Mouse (Mus musculus): Measurements from ENCODE around the gene Fam92b. TPM values are rescaled to one million over a fixed set of nuclear protein-coding genes. Genes with fewer than 3 reads are reported as not detected.
A peak's percentile ranks its signal among the peaks of the same experiment; 100 is the strongest.

The Fam92b gene
- polyA plus RNA-seq, 1 experiment from 2014 or later, result 0.22 TPM

DNA sequence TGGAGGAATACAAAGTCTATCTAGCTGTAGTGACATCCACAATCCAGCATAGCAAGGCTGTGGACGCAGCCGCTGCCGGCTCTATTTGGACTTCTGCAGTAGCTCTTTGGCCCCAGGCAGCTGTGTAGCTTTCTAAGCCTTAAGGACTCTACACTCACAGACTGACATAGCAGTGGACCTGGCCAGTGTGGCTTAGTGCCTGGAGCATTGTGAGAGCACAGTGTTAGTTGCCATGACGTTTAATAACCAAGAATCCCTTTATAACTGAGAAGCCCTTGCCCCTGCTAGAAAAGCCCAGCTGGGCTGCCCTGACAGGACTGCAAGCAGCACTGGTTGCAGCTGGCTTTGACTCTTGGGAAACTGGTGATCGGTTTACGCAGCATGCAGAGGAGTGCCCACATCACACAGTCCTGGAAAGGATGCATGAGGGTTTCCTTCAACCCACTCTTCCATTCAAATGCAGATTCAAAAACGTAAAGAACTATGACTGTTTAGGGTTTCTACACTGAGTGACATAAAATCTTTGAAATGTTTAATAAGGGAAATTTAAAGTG is 52.4 kb downstream of the Fam92b start:
- WGBS, result 46% methylated on average over 7 of the region's 7 CpGs
- Histone ChIP-seq H3K9me3 (ENCODE audit: low read length) (no peaks in the 10 kb centered on the region), H3K36me3 (ENCODE audit: insufficient read depth, low read length) (no peaks in the 10 kb centered on the region), H3K4me1 (ENCODE audit: insufficient read depth, low read length) (peaks cover 29% of the 10 kb centered on the region), H3K9ac (replicated peaks; ENCODE audit: low read length) (no peak overlapping the region; the same call in 1 of the 2 replicates), H3K27ac (ENCODE audit: low read length) (no peak overlapping the region), H3K27me3 (ENCODE audit: insufficient read depth, low read length) (no peaks in the 10 kb centered on the region), H3K4me2 (replicated peaks; ENCODE audit: low read depth, low read length) (no peak overlapping the region), H3K4me3 (ENCODE audit: low read length) (no peak overlapping the region)
- ATAC-seq (ENCODE audit: low FRiP score, low TSS enrichment), result no peak

DNA sequence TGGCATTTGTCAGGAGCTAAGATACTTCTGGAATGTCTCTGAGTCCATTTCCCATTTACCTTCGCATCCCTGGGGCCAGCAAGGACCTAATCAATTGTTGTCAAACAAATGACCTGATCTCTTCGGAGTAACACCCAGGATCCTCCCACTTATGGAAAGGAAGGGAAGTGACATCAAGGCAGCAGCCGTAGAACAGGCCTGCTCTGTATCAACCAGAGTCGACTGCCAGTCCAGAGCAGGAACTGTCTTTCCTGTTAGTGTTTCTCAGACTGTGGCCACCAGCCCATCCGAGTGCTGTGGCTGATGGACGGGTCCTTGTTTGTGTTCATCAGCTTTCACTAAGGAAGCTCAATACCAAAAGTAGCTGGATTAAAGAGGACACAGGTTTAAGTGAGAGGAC is 53.0 kb downstream of the Fam92b start:
- Histone ChIP-seq H3K9ac (replicated peaks; ENCODE audit: low read length) (no peak overlapping the region), H3K4me3 (ENCODE audit: low read length) (no peak overlapping the region), H3K9me3 (ENCODE audit: low read length) (no peaks in the 10 kb centered on the region), H3K27me3 (ENCODE audit: insufficient read depth, low read length) (no peaks in the 10 kb centered on the region), H3K36me3 (ENCODE audit: insufficient read depth, low read length) (no peaks in the 10 kb centered on the region), H3K4me2 (replicated peaks; ENCODE audit: low read depth, low read length) (no peak overlapping the region), H3K4me1 (ENCODE audit: insufficient read depth, low read length) (peaks cover 25% of the 10 kb centered on the region), H3K27ac (ENCODE audit: low read length) (peak overlapping the region; percentile 0; the same call in 1 of the 2 replicates)
- WGBS, result 43% methylated on average over 6 of the region's 6 CpGs
- ATAC-seq (ENCODE audit: low FRiP score, low TSS enrichment), result no peak

DNA sequence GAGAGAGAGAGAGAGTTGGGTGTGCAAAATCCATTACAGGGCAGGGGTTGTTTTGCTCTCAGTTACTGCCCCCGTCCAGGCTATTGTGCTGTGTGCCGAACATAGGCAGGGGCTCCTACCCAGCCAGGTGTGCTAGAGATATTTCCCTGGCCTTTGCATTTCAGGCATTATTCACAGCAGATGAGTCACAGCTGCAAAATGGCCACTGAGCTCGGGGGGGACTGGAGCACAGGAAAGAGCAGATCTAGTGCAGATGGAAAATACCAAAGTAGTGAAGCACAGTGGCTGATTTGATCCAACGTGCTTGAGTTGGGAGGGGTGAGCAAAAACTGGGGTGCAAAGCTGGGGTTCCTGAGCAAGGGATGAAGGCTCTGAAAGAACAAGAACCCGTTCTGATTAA is 56.3 kb downstream of the Fam92b start:
- H3K36me3 ChIP-seq (ENCODE audit: insufficient read depth, low read length), result no peaks in the 10 kb centered on the region
- WGBS, result 49% methylated on average over 5 of the region's 5 CpGs
- peaks cover 14% of the 10 kb centered on the region for H3K4me1 ChIP-seq (ENCODE audit: insufficient read depth, low read length)
- H3K9ac ChIP-seq (replicated peaks; ENCODE audit: low read length), result no peak overlapping the region
- no peak overlapping the region for H3K4me3 ChIP-seq (ENCODE audit: low read length)
- H3K4me2 ChIP-seq (replicated peaks; ENCODE audit: low read depth, low read length), result no peak overlapping the region
- H3K9me3 ChIP-seq (ENCODE audit: low read length), result no peaks in the 10 kb centered on the region
- no peak for ATAC-seq (ENCODE audit: low FRiP score, low TSS enrichment)
- no peak overlapping the region for H3K27ac ChIP-seq (ENCODE audit: low read length)
- peaks cover 2% of the 10 kb centered on the region for H3K27me3 ChIP-seq (ENCODE audit: insufficient read depth, low read length)

DNA sequence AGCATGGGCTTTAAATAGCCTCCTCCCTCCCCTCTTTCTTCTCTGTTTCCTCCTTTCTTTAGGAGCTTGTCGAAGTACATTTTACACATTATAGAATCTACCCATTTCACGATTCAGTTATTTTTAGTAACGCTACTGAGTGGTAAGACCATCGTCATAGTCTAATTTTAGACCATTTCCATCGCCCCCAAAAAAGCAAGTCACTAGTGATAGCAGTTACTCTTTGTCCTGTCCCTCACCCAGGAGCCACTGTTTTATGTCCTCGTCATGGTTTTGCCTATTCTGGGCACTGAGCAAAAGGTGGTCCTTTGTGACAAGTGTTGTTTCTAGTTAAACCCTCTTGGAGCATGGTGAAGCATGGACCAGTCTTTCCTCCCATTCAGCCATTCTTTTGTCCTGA is 57.3 kb downstream of the Fam92b start:
- H3K27me3 ChIP-seq (ENCODE audit: insufficient read depth, low read length), result peaks cover 12% of the 10 kb centered on the region
- no peak overlapping the region for H3K4me3 ChIP-seq (ENCODE audit: low read length)
- no peak overlapping the region for H3K4me2 ChIP-seq (replicated peaks; ENCODE audit: low read depth, low read length)
- H3K9me3 ChIP-seq (ENCODE audit: low read length), result no peaks in the 10 kb centered on the region
- H3K4me1 ChIP-seq (ENCODE audit: insufficient read depth, low read length), result peaks cover 7% of the 10 kb centered on the region
- no peak overlapping the region for H3K27ac ChIP-seq (ENCODE audit: low read length)
- no peaks in the 10 kb centered on the region for H3K36me3 ChIP-seq (ENCODE audit: insufficient read depth, low read length)
- ATAC-seq (ENCODE audit: low FRiP score, low TSS enrichment), result no peak
- 79% methylated on average over 6 of the region's 6 CpGs for WGBS
- no peak overlapping the region for H3K9ac ChIP-seq (replicated peaks; ENCODE audit: low read length)

DNA sequence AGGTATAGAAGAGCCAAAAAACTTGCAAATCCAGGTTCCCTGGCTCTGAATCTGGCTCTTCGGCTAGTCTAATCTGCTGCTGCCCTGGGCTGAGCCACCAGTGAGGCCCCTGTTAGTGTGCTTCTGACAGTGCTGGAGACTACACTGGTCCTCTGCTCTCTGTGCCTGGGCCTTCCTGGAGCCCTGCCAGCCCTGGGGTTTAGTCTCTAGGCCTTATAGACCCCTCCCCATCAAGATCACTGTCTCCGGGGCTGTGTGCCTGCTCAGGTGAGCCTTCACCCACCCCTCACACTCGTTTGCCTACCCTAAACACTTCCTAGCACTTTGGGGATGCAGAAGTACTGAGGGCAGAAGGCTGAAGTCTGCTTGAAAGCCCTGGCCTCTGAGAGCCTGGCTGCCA is 57.8 kb downstream of the Fam92b start:
- no peak overlapping the region for H3K4me3 ChIP-seq (ENCODE audit: low read length)
- no peaks in the 10 kb centered on the region for H3K9me3 ChIP-seq (ENCODE audit: low read length)
- H3K4me1 ChIP-seq (ENCODE audit: insufficient read depth, low read length), result peaks cover 8% of the 10 kb centered on the region; the same call in 1 of the 2 replicates
- ATAC-seq (ENCODE audit: low FRiP score, low TSS enrichment), result no peak; the same call in 1 of the 2 replicates
- no peaks in the 10 kb centered on the region for H3K36me3 ChIP-seq (ENCODE audit: insufficient read depth, low read length)
- peaks cover 17% of the 10 kb centered on the region for H3K27me3 ChIP-seq (ENCODE audit: insufficient read depth, low read length)
- 63% methylated on average over 3 of the region's 3 CpGs for WGBS
- H3K9ac ChIP-seq (replicated peaks; ENCODE audit: low read length), result no peak overlapping the region
- H3K4me2 ChIP-seq (replicated peaks; ENCODE audit: low read depth, low read length), result no peak overlapping the region
- no peak overlapping the region for H3K27ac ChIP-seq (ENCODE audit: low read length)

DNA sequence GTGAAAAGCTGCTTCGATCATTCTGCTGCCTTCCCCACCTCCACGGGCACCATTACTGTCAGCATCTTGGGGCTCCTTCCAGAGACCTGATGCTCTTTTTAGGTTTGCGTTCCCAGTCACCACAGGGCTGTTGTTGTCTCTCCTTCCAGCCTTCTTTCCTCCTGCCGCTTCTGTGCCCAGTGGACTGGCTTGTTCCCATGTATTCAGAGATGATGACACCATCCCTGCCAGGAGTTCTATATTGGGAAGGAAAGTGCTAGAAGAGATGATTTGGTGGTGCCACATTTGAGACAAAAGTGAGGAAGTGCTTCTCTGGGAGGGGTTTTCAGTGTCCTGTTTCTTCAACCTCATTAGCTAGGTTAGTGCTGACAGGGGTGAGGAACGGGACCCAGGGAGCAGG is 58.4 kb downstream of the Fam92b start:
- WGBS, result 74% methylated on average over 5 of the region's 5 CpGs
- no peak overlapping the region for H3K4me2 ChIP-seq (replicated peaks; ENCODE audit: low read depth, low read length)
- H3K9me3 ChIP-seq (ENCODE audit: low read length), result no peaks in the 10 kb centered on the region
- H3K9ac ChIP-seq (replicated peaks; ENCODE audit: low read length), result no peak overlapping the region
- no peak for ATAC-seq (ENCODE audit: low FRiP score, low TSS enrichment)
- H3K36me3 ChIP-seq (ENCODE audit: insufficient read depth, low read length), result no peaks in the 10 kb centered on the region
- peaks cover 11% of the 10 kb centered on the region; the same call in 1 of the 2 replicates for H3K4me1 ChIP-seq (ENCODE audit: insufficient read depth, low read length)
- peaks cover 17% of the 10 kb centered on the region for H3K27me3 ChIP-seq (ENCODE audit: insufficient read depth, low read length)
- H3K27ac ChIP-seq (ENCODE audit: low read length), result no peak overlapping the region
- no peak overlapping the region for H3K4me3 ChIP-seq (ENCODE audit: low read length)

DNA sequence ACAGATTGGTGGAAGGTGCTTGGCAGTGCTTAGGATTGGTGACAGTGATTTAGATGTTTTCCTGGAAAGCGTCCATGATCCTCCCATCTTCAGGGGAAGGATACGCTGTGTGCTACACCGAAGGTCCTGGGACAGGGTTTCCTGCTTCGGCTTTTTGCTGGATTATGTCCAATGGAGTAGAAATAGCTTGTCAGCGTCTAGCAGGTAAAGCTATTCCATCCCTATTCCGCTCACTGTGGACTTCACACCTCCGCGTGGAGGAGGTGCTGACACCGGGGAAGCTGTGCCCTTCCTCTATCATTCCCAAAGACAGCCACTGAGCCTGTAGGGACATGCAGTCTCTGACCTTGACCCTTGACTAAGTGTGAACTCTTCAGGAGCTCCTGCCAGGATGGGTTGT is 59.1 kb downstream of the Fam92b start:
- Histone ChIP-seq H3K9ac (replicated peaks; ENCODE audit: low read length) (no peak overlapping the region), H3K4me1 (ENCODE audit: insufficient read depth, low read length) (peaks cover 14% of the 10 kb centered on the region), H3K9me3 (ENCODE audit: low read length) (no peaks in the 10 kb centered on the region), H3K27me3 (ENCODE audit: insufficient read depth, low read length) (peaks cover 17% of the 10 kb centered on the region), H3K4me3 (ENCODE audit: low read length) (no peak overlapping the region), H3K27ac (ENCODE audit: low read length) (no peak overlapping the region), H3K4me2 (replicated peaks; ENCODE audit: low read depth, low read length) (no peak overlapping the region), H3K36me3 (ENCODE audit: insufficient read depth, low read length) (no peaks in the 10 kb centered on the region)
- WGBS, result 58% methylated on average over 9 of the region's 9 CpGs
- no peak for ATAC-seq (ENCODE audit: low FRiP score, low TSS enrichment)

DNA sequence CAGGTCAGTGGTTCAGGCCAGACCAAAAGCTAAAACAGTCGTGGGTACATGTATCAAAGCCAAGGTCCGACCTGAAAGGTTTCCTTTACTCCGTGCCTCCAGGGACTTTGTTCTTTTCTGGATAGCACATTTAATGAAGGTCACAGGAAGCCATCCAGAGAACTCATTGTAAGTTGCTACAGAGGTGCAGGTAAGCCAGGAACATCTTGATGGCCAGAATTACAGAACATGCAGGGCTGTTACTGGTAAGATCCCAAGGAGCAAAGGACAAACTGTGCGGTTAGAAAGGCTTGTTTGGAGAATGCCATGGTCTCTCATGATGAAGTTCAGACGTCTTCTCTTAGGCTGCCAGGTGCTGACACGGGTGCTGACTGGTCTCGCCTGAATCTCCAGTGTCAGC is 60.7 kb downstream of the Fam92b start:
- H3K4me2 ChIP-seq (replicated peaks; ENCODE audit: low read depth, low read length), result no peak overlapping the region
- H3K27ac ChIP-seq (ENCODE audit: low read length), result no peak overlapping the region
- peaks cover 17% of the 10 kb centered on the region for H3K27me3 ChIP-seq (ENCODE audit: insufficient read depth, low read length)
- H3K4me3 ChIP-seq (ENCODE audit: low read length), result no peak overlapping the region
- peaks cover 22% of the 10 kb centered on the region for H3K4me1 ChIP-seq (ENCODE audit: insufficient read depth, low read length)
- H3K9me3 ChIP-seq (ENCODE audit: low read length), result no peaks in the 10 kb centered on the region
- no peaks in the 10 kb centered on the region for H3K36me3 ChIP-seq (ENCODE audit: insufficient read depth, low read length)
- ATAC-seq (ENCODE audit: low FRiP score, low TSS enrichment), result no peak
- no peak overlapping the region for H3K9ac ChIP-seq (replicated peaks; ENCODE audit: low read length)
- WGBS, result 67% methylated on average over 7 of the region's 7 CpGs

Other genes starting within 250 kb of the Fam92b start
- gene Crispld2, start 185.0 kb downstream of the Fam92b start, polyA plus RNA-seq (2015; fragmentation: Nextera tagmentation; extraction: Ambion mirVana), result 8.7 and 10.1 TPM in 2 replicates
- gene Zdhhc7, start 76.0 kb downstream of the Fam92b start, polyA plus RNA-seq (2015; fragmentation: Nextera tagmentation; extraction: Ambion mirVana), result 36.2 and 37.4 TPM in 2 replicates
- 5.3 and 6.7 TPM in 2 replicates for gene 6430548M08Rik, start 63.3 kb downstream of the Fam92b start, polyA plus RNA-seq (2015; fragmentation: Nextera tagmentation; extraction: Ambion mirVana)
- 6.7 and 7.9 TPM in 2 replicates for gene Gse1, start 51.0 kb upstream of the Fam92b start, polyA plus RNA-seq (2015; fragmentation: Nextera tagmentation; extraction: Ambion mirVana)